Mouse (Mus musculus) liver, embryonic 11.5 days (tissue): ENCODE results near the gene Tmem178b. TPM values are rescaled to one million over a fixed set of nuclear protein-coding genes. Genes with fewer than 3 reads are reported as not detected.

Experiments used
- ATAC-seq: fragments of 200-750 bp; cut with Nextera tagmentation; replicated peaks from 2 replicates; pipeline ENCODE4 v1.8.0; 2017; ENCODE audit warnings: moderate number of reproducible peaks, mild to moderate bottlenecking, moderate TSS enrichment, moderate library complexity; ENCODE audit not compliant: low FRiP score
- DNase-seq: peaks from one replicate; pipeline ENCODE4 v3.0.0-alpha.2; 2017; ENCODE audit warnings: low spot score
- H3K27ac ChIP-seq: fragments of 300-500 bp; sonication (generic); 2 replicates; pipeline ENCODE4 v1.5.1; 2014; ENCODE audit warnings: mild to moderate bottlenecking, low read depth, low read length, control low read depth
- H3K27me3 ChIP-seq: fragments of 300-500 bp; sonication (generic); replicated peaks from 2 replicates; pipeline ENCODE4 v1.6.1; 2014; ENCODE audit warnings: low read length, mixed read lengths; ENCODE audit not compliant: control insufficient read depth, insufficient read depth
- H3K36me3 ChIP-seq: fragments of 300-500 bp; sonication (generic); 2 replicates; pipeline ENCODE4 v1.6.1; 2014; ENCODE audit warnings: mild to moderate bottlenecking, low read length, moderate library complexity, mixed read lengths; ENCODE audit not compliant: control insufficient read depth, insufficient read depth
- H3K4me1 ChIP-seq: fragments of 300-500 bp; sonication (generic); replicated peaks from 2 replicates; pipeline ENCODE4 v1.6.1; 2014; ENCODE audit warnings: low read length, mixed read lengths; ENCODE audit not compliant: control insufficient read depth, insufficient read depth
- H3K4me2 ChIP-seq: fragments of 300-500 bp; sonication (generic); 2 replicates; pipeline ENCODE4 v1.6.1; 2014; ENCODE audit warnings: mild to moderate bottlenecking, control low read depth, moderate library complexity
- H3K4me3 ChIP-seq: fragments of 300-500 bp; sonication (generic); 2 replicates; pipeline ENCODE4 v1.5.1; 2014; ENCODE audit warnings: low read depth, low read length, control low read depth
- H3K9ac ChIP-seq: fragments of 300-500 bp; sonication (generic); 2 replicates; pipeline ENCODE4 v1.6.1; 2014; ENCODE audit warnings: low read depth, low read length, control low read depth
- H3K9me3 ChIP-seq: fragments of 300-500 bp; sonication (generic); 2 replicates; pipeline ENCODE4 v1.6.1; 2016; ENCODE audit warnings: low read length, inconsistent platforms, mixed read lengths; ENCODE audit not compliant: control insufficient read depth
- WGBS: fragments of 180-500 bp; shearing (Covaris S2); extraction: QIAGEN DNeasy Blood & Tissue Kit; methylation state at CpG from one replicate; pipeline ENCODE4 v1.1.7; 2014; 5-methylcytosine and 5-hydroxymethylcytosine counted together
- polyA plus RNA-seq: library from polyadenylated mRNA; unstranded; fragments of >200 nt; fragmentation: Nextera tagmentation; extraction: Ambion mirVana; gene quantifications from 2 replicates; pipeline ENCODE4 v1.2.1, GENCODE M21; 2014

The Tmem178b gene
- polyA plus RNA-seq, 1 experiment from 2014 or later, result 0.15 TPM

DNA sequence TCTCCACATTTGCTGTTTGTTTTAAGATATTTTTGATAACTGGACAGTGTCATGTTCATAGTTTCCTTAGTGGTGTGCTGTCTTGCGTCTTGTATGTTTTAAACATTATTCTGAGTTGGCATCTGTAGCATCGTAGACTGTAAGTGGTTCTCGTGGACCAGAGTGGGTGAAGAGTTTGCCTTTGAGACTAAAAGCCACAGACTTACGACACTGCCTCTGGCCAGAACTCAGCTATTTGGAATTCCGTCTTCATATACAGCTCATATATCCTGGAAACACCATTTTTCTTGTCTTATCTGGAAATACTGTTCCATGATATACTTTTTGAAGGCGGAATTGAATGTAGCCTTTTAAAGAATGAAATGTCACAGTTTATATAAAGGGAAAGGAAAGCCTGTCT, 260.4 kb downstream of the Tmem178b start:
- H3K27me3 ChIP-seq, result no peaks in the 10 kb centered on the region
- H3K36me3 ChIP-seq, result no peaks in the 10 kb centered on the region
- no peak overlapping the region for H3K27ac ChIP-seq
- no peaks in the 10 kb centered on the region for H3K9me3 ChIP-seq
- H3K9ac ChIP-seq, result no peak overlapping the region
- DNase-seq, result no peak
- 69% methylated on average over 6 of the region's 6 CpGs for WGBS
- H3K4me3 ChIP-seq, result no peak overlapping the region
- H3K4me1 ChIP-seq, result no peaks in the 10 kb centered on the region
- no peak overlapping the region for H3K4me2 ChIP-seq
- ATAC-seq, result no peak

DNA sequence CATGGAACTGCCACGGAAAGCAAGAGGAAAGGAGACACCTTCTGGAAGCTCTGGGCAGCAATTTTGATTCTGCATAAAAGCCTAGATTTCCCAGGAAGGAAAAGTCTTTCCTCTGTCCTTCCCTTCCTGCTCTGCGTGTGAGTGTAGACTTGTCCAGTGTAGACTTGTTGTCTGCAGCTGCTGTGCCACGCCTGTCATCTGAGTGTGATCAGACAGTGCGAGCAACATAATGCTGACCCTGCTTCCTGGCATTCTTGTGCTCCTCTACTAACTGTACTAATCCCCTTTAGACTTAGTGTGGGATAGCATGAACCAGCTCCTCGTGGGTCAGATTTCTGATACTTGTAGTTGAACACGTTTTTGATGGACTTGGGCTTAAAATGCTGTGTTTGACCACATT, 262.6 kb downstream of the Tmem178b start:
- no peak for ATAC-seq
- no peak for DNase-seq
- H3K27me3 ChIP-seq, result no peaks in the 10 kb centered on the region
- H3K4me2 ChIP-seq, result no peak overlapping the region
- no peaks in the 10 kb centered on the region for H3K36me3 ChIP-seq
- no peak overlapping the region for H3K27ac ChIP-seq
- WGBS, result 73% methylated on average over 6 of the region's 6 CpGs
- no peak overlapping the region for H3K4me3 ChIP-seq
- H3K4me1 ChIP-seq, result no peaks in the 10 kb centered on the region
- no peak overlapping the region for H3K9ac ChIP-seq
- no peaks in the 10 kb centered on the region for H3K9me3 ChIP-seq

DNA sequence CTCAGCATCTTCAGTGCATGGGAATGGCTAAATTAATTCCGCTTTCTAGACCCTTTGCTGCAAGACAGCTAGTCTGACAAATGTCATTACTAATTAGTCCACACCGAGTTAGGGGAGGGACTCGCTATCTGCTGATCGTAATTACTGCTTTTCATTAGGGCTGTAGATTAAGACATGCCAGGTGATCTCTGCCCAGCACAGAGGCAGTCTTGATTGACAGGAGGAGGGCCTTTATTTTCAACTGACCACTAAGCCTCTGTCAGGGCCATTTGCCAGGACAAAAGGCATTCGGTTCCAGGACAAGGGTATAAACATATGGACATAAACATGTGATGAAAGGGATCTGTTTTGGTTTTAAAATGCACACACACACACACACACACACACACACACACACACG, 264.3 kb downstream of the Tmem178b start:
- Histone ChIP-seq H3K9me3 (no peaks in the 10 kb centered on the region), H3K4me3 (no peak overlapping the region), H3K9ac (no peak overlapping the region), H3K36me3 (no peaks in the 10 kb centered on the region), H3K27ac (no peak overlapping the region), H3K27me3 (no peaks in the 10 kb centered on the region), H3K4me1 (no peaks in the 10 kb centered on the region), H3K4me2 (no peak overlapping the region)
- ATAC-seq (no peak), DNase-seq (no peak)
- 69% methylated on average over 6 of the region's 6 CpGs for WGBS

DNA sequence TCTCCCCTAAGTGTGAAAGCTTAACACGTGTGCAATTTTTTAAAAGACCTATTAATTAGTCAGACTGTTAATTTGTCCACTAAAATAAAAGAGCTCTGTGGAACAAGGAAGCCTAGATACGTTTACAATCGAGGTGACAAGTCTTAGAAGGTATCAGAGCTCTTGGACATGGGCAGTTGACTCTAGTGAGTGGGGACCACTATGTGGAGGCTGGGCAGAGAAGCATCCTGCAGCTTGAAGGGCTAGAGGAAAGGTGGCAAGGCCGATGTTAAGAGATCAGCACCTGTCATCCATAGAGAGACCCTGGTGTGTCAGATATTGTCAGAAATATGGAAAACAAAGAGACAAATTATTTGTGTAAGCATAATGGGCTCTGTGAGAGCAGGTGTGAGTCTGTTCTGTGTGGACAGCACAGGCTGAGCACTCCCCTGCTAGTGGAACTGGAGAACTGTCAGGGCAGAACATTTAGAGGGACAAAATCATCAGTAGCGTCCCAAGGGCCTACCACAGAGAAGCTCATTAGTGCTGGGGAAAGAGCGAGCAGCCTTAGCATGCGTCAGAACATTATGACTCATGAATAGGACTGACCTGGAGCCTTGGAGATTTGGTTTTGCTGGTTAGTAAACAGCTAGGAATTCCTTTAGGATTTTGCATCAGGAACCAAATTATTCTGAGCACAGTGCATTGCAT, 264.9 kb downstream of the Tmem178b start:
- H3K27ac ChIP-seq, result no peak overlapping the region
- no peaks in the 10 kb centered on the region for H3K27me3 ChIP-seq
- no peaks in the 10 kb centered on the region for H3K9me3 ChIP-seq
- H3K4me2 ChIP-seq, result no peak overlapping the region
- 75% methylated on average over 7 of the region's 7 CpGs for WGBS
- ATAC-seq, result no peak
- DNase-seq, result no peak
- no peaks in the 10 kb centered on the region for H3K4me1 ChIP-seq
- H3K36me3 ChIP-seq, result no peaks in the 10 kb centered on the region
- H3K4me3 ChIP-seq, result no peak overlapping the region
- no peak overlapping the region for H3K9ac ChIP-seq

DNA sequence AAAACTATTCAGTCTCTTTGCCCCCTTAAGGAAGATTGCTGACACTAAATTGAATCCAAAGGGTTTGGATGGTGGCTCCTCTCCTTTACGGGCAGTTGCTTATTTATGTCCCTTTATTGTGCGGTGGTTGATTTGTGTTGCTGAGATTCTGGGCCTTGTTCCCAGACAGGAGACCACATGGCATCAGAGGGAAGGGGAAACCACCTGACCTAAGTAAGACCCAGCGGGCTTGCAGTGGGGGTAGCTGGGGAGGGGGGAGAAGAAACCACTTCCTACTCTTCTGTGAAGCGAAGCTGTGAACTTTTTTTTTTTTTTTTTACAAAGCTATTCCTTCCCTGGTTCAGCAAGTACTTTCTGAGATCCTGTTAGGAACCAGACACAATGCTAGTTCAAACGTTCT, 269.5 kb downstream of the Tmem178b start:
- Histone ChIP-seq H3K27ac (no peak overlapping the region), H3K27me3 (no peaks in the 10 kb centered on the region), H3K9me3 (no peaks in the 10 kb centered on the region), H3K4me3 (no peak overlapping the region), H3K9ac (no peak overlapping the region), H3K4me2 (no peak overlapping the region), H3K4me1 (no peaks in the 10 kb centered on the region), H3K36me3 (no peaks in the 10 kb centered on the region)
- ATAC-seq (no peak), DNase-seq (no peak)
- 32% methylated on average over 5 of the region's 5 CpGs for WGBS

DNA sequence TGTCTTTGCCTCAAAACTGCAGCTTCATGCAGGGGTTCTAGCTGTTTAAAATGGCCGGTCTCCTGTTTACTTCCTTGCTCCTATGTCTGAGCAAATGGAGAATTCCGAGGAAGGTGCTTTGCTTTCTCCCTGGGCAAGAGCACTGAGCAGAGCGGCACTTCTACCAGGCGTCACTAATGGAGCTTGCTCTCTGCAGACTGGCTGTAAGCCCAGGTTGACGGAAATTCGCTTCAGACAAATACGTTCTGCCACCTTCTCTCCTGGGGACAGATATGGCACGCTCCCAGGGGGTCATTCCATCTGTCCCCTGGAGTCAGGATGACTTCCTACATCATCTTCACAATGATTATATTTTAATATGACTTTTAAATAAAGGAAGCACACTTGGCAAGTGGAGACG, 271.3 kb downstream of the Tmem178b start:
- Histone ChIP-seq H3K4me3 (no peak overlapping the region), H3K36me3 (no peaks in the 10 kb centered on the region)
- WGBS, result 63% methylated on average over 9 of the region's 9 CpGs

DNA sequence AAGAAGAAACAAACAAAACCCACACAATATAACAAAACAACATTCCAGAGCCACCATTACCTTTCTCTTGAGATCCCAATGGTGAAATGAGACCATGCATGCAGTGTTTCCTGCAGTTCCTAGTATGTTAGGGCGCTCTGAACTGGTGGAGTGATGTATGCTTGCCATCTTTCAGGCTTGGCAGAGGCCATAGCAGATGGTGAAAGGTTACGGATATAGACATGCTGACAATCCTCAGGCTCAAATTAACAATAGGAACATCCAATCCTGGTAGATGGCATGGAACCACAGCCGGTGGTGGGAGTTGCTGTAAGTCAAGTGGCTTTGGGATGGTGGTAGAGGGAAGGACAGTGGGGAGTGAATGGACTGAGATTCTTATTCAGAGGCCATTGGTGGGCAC, 272.5 kb downstream of the Tmem178b start:
- Histone ChIP-seq H3K4me1 (no peaks in the 10 kb centered on the region), H3K9ac (no peak overlapping the region), H3K9me3 (no peaks in the 10 kb centered on the region), H3K4me2 (no peak overlapping the region), H3K27me3 (no peaks in the 10 kb centered on the region), H3K36me3 (no peaks in the 10 kb centered on the region), H3K27ac (no peak overlapping the region), H3K4me3 (no peak overlapping the region)
- 78% methylated on average over 3 of the region's 3 CpGs for WGBS
- DNase-seq (no peak), ATAC-seq (no peak)

More for the DNA sequence above, 271.3 kb downstream of the Tmem178b start:
- no peak for DNase-seq
- no peaks in the 10 kb centered on the region for H3K27me3 ChIP-seq
- no peak for ATAC-seq
- H3K4me1 ChIP-seq, result no peaks in the 10 kb centered on the region
- H3K27ac ChIP-seq, result no peak overlapping the region
- H3K9me3 ChIP-seq, result no peaks in the 10 kb centered on the region
- no peak overlapping the region for H3K9ac ChIP-seq
- no peak overlapping the region for H3K4me2 ChIP-seq

DNA sequence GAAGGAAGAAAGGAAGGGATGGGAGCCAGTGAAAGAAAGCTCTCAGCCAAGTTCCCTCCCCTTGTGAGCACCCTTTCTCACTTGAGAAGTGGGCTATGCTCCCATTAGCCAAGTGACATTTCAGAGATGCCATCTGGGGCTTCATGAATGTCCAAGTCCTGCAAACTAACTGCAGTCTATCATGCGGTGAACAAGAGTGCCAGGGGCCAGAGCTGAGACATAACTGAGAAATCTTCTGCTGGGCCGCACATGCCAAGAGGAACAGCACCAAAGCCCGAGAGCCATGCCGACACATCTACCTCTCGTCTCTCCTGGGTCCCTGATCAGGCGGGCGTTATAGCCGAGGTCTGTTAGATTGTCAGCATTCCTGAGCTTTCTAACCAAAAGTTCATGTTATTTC, 279.2 kb downstream of the Tmem178b start:
- 89% methylated on average over 8 of the region's 8 CpGs for WGBS
- no peaks in the 10 kb centered on the region for H3K36me3 ChIP-seq

DNA sequence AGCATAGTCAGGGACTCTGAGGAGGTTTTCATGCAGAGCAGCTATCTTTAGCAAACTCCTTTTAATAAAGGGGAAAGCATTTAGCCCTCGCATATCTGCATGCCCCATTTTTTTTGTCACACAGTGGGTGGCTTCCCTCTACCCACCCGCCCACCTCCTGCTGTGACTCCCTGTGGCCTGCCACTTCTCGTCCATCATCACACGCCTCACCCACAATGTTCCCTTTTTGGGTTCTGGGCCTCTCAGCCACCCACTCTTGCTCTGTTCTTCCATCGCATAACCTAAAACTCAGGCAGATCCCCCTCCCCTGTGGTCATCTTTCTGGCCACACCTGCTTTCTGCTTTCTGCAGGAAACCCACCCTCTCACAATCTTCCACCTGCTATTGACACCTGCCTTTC, 288.3 kb downstream of the Tmem178b start:
- Histone ChIP-seq H3K4me1 (no peaks in the 10 kb centered on the region), H3K27me3 (no peaks in the 10 kb centered on the region), H3K36me3 (no peaks in the 10 kb centered on the region), H3K27ac (no peak overlapping the region), H3K9ac (no peak overlapping the region), H3K9me3 (no peaks in the 10 kb centered on the region), H3K4me3 (no peak overlapping the region), H3K4me2 (no peak overlapping the region)
- WGBS, result 67% methylated on average over 5 of the region's 5 CpGs
- DNase-seq (no peak), ATAC-seq (no peak)

More for the DNA sequence above, 279.2 kb downstream of the Tmem178b start:
- DNase-seq, result no peak
- H3K9ac ChIP-seq, result no peak overlapping the region
- no peaks in the 10 kb centered on the region for H3K9me3 ChIP-seq
- H3K4me3 ChIP-seq, result no peak overlapping the region
- ATAC-seq, result no peak
- no peaks in the 10 kb centered on the region for H3K4me1 ChIP-seq
- no peaks in the 10 kb centered on the region for H3K27me3 ChIP-seq
- H3K27ac ChIP-seq, result no peak overlapping the region
- H3K4me2 ChIP-seq, result no peak overlapping the region
